Mouse (Mus musculus): ENCODE results near the gene Prr19.
A peak's percentile ranks its signal among the peaks of the same experiment; 100 is the strongest.

Gene Prr19

GRCm38 (mm10) chr7:25293191-25293739, 7.9 kb upstream of the Prr19 start:
- no peak for DNase-seq (ENCODE audit: low spot score in 2 of 2)

GRCm38 (mm10) chr7:25294495-25294894, 6.7 kb upstream of the Prr19 start:
- DNase-seq (ENCODE audit: low spot score in 2 of 2), result no peak

GRCm38 (mm10) chr7:25294960-25295722, 6.1 kb upstream of the Prr19 start:
- DNase-seq (ENCODE audit: low spot score in 2 of 2), result no peak

- no peak for DNase-seq (ENCODE audit: low spot score in 2 of 2)
These were observed 4.2 kb upstream of the Prr19 start for GRCm38 (mm10) chr7:25296945-25297453.

- peak; percentile 74 to 92 for DNase-seq (ENCODE audit: low spot score in 2 of 2)
These were observed 3.5 kb upstream of the Prr19 start, which contains the start of gene Pafah1b3 for GRCm38 (mm10) chr7:25297454-25298325. Gene Pafah1b3, minus strand, starts transcription at chr7:25297986.

GRCm38 (mm10) chr7:25303003-25303684, 1.9 kb downstream of the Prr19 start:
- DNase-seq (ENCODE audit: low spot score in 2 of 2), result no peak

GRCm38 (mm10) chr7:25303685-25304006, 2.4 kb downstream of the Prr19 start:
- no peak for DNase-seq (ENCODE audit: low spot score in 2 of 2)

- DNase-seq (ENCODE audit: low spot score in 2 of 2), result no peak
These were observed 4.3 kb downstream of the Prr19 start for GRCm38 (mm10) chr7:25305481-25305880.

- no peak for DNase-seq (ENCODE audit: low spot score in 2 of 2)
These were observed 4.9 kb downstream of the Prr19 start, which contains the start of gene Tmem145 for GRCm38 (mm10) chr7:25305956-25306613. Gene Tmem145, plus strand, starts transcription at chr7:25306106.

- no peak for DNase-seq (ENCODE audit: low spot score in 2 of 2)
These were observed 5.4 kb downstream of the Prr19 start for GRCm38 (mm10) chr7:25306614-25306996.

- no peak for DNase-seq (ENCODE audit: low spot score in 2 of 2)
These were observed 7.6 kb downstream of the Prr19 start for GRCm38 (mm10) chr7:25308702-25309318.

- no peak for DNase-seq (ENCODE audit: low spot score in 2 of 2)
These were observed 8.2 kb downstream of the Prr19 start for GRCm38 (mm10) chr7:25309425-25309824.

GRCm38 (mm10) chr7:25311193-25311592, 10.0 kb downstream of the Prr19 start:
- DNase-seq (ENCODE audit: low spot score in 2 of 2), result no peak

- DNase-seq (ENCODE audit: low spot score in 2 of 2), result no peak
These were observed 12.1 kb downstream of the Prr19 start for GRCm38 (mm10) chr7:25313325-25313724.

- no peak for DNase-seq (ENCODE audit: low spot score in 2 of 2)
These were observed 13.5 kb downstream of the Prr19 start for GRCm38 (mm10) chr7:25314606-25315305.

- DNase-seq (ENCODE audit: low spot score in 2 of 2), result no peak
These were observed 14.3 kb downstream of the Prr19 start for GRCm38 (mm10) chr7:25315306-25316041.

- peak; percentile 96 to 99 for DNase-seq (ENCODE audit: low spot score in 2 of 2)
These were observed 15.6 kb downstream of the Prr19 start, which contains the start of gene Megf8 for GRCm38 (mm10) chr7:25316532-25317445. Gene Megf8, plus strand, starts transcription at chr7:25317164.

GRCm38 (mm10) chr7:25317446-25317999, 16.3 kb downstream of the Prr19 start:
- DNase-seq (ENCODE audit: low spot score in 2 of 2), result no peak
